Mouse (Mus musculus) heart, adult 2 months (tissue): ENCODE data around the gene Fbxw10. TPM values are rescaled to one million over a fixed set of nuclear protein-coding genes. Genes with fewer than 3 reads are reported as not detected.

Experiments used
- DNase-seq, 2 experiments: peaks; one replicate each; pipeline ENCODE4 v3.0.0; 2021
- H3K27ac ChIP-seq: fragments of 200-600 bp; 2 replicates; pipeline ENCODE4 v1.8.1; 2022
- H3K27me3 ChIP-seq: fragments of 200-500 bp; 2 replicates; pipeline ENCODE4 v1.6.1; 2012; ENCODE audit warnings: mild to moderate bottlenecking, low read length, inconsistent platforms, mixed read lengths; ENCODE audit not compliant: control insufficient read depth, insufficient read depth
- H3K36me3 ChIP-seq: fragments of 200-500 bp; 2 replicates; pipeline ENCODE4 v1.6.1; 2012; ENCODE audit warnings: low read length, inconsistent platforms; ENCODE audit not compliant: control insufficient read depth, insufficient read depth
- H3K4me1 ChIP-seq: fragments of 200-500 bp; 2 replicates; pipeline ENCODE4 v1.6.1; 2011; ENCODE audit warnings: low read length; ENCODE audit not compliant: control insufficient read depth, insufficient read depth
- H3K4me3 ChIP-seq: fragments of 200-600 bp; 2 replicates; pipeline ENCODE4 v1.8.1; 2022
- H3K79me2 ChIP-seq: fragments of 200-500 bp; replicated peaks from 2 replicates; pipeline ENCODE4 v1.6.1; 2012; ENCODE audit warnings: mild to moderate bottlenecking, inconsistent platforms, low read length, moderate library complexity, mixed read lengths; ENCODE audit not compliant: control insufficient read depth, insufficient read depth
- H3K9ac ChIP-seq: fragments of 200-500 bp; 2 replicates; pipeline ENCODE4 v1.6.1; 2012; ENCODE audit warnings: low read depth, mild to moderate bottlenecking, control low read depth, inconsistent platforms, low read length, mixed read lengths
- CTCF ChIP-seq: fragments of 200-600 bp; IDR thresholded peaks from 2 replicates; pipeline ENCODE4 v1.8.1; 2022; ENCODE audit warnings: antibody characterized with exemption, mild to moderate bottlenecking, moderate library complexity
- EP300 ChIP-seq: fragments of 200-500 bp; IDR thresholded peaks from 2 replicates; pipeline ENCODE4 v1.6.1; 2011; ENCODE audit warnings: low read depth, low read length, control low read depth; ENCODE audit not compliant: insufficient read depth
- POLR2A ChIP-seq: fragments of 200-500 bp; IDR thresholded peaks from 2 replicates; pipeline ENCODE4 v1.6.1; 2011; ENCODE audit warnings: mild to moderate bottlenecking, low read depth, low read length, control low read depth; ENCODE audit not compliant: insufficient read depth
- WGBS: fragments of 180-500 bp; shearing (Covaris S2); methylation state at CpG from one replicate; pipeline ENCODE4 v1.1.7; 2018; 5-methylcytosine and 5-hydroxymethylcytosine counted together
- intact Hi-C: fragments of 180-260 bp; cut with DNase I; formaldehyde crosslinking; loops from one replicate; pipeline ENCODE4 v1.15.1; 2025
- polyA plus RNA-seq: library from polyadenylated mRNA; depleted of rRNA; stranded (reverse); fragments of >200 nt; gene quantifications from 2 replicates; pipeline ENCODE4 v1.2.3, GENCODE M21; 2012
- total RNA-seq, 2 experiments: library from RNA; stranded (reverse); gene quantifications; 2 replicates each; pipeline ENCODE4 v1.2.3; 2021

The Fbxw10 gene
- total and polyA plus RNA-seq, 3 experiments, result 0.16 to 0.34 (median 0.29) TPM

GRCm38 (mm10) chr11:62847655-62848191 lies 854 bp downstream of the Fbxw10 start:
- no peak overlapping the region for H3K9ac ChIP-seq
- H3K4me3 ChIP-seq, result no peak overlapping the region
- no peak for TF ChIP-seq POLR2A
- TF ChIP-seq EP300, result no peak
- no peak for TF ChIP-seq CTCF
- peak in 1 of 2 experiments; percentile 12 for DNase-seq
- no peaks in the 10 kb centered on the region; the same call in 1 of the 2 replicates for H3K4me1 ChIP-seq
- intact Hi-C loops, result no loop called here
- no peaks in the 10 kb centered on the region for H3K36me3 ChIP-seq
- WGBS, result 64% methylated on average over 4 of the region's 4 CpGs
- H3K27ac ChIP-seq, result peak overlapping the region; percentile 62
- H3K79me2 ChIP-seq, result no peaks in the 10 kb centered on the region
- no peaks in the 10 kb centered on the region for H3K27me3 ChIP-seq

- intact Hi-C loops, result no loop called here
- Histone ChIP-seq H3K4me3 (no peak overlapping the region), H3K27me3 (no peaks in the 10 kb centered on the region), H3K79me2 (no peaks in the 10 kb centered on the region), H3K27ac (no peak overlapping the region; the same call in 1 of the 2 replicates), H3K9ac (no peak overlapping the region), H3K4me1 (no peaks in the 10 kb centered on the region; the same call in 1 of the 2 replicates), H3K36me3 (no peaks in the 10 kb centered on the region)
- 68% methylated on average over 2 of the region's 2 CpGs for WGBS
- TF ChIP-seq POLR2A (no peak), CTCF (no peak), EP300 (no peak)
- DNase-seq, result no peak
These were observed 1.4 kb downstream of the Fbxw10 start for GRCm38 (mm10) chr11:62848301-62848700.

- Histone ChIP-seq H3K9ac (no peak overlapping the region), H3K27ac (no peak overlapping the region), H3K79me2 (no peaks in the 10 kb centered on the region), H3K36me3 (no peaks in the 10 kb centered on the region), H3K4me1 (no peaks in the 10 kb centered on the region; the same call in 1 of the 2 replicates), H3K4me3 (no peak overlapping the region), H3K27me3 (no peaks in the 10 kb centered on the region)
- TF ChIP-seq CTCF (peak; percentile 76), EP300 (no peak)
- WGBS, result 63% methylated on average over 1 of the region's 1 CpGs
- DNase-seq, result no peak
- intact Hi-C loops, result loop anchor here (1.0 kb wide), 1 partner anchor 94 kb away; no protein-coding TSS in a partner anchor
These were observed 4.3 kb downstream of the Fbxw10 start for GRCm38 (mm10) chr11:62851199-62851598.

GRCm38 (mm10) chr11:62853334-62853733 lies 6.5 kb downstream of the Fbxw10 start:
- TF ChIP-seq EP300 (no peak), POLR2A (no peak), CTCF (no peak)
- Histone ChIP-seq H3K27ac (no peak overlapping the region), H3K4me3 (no peak overlapping the region), H3K4me1 (no peaks in the 10 kb centered on the region), H3K9ac (no peak overlapping the region), H3K79me2 (no peaks in the 10 kb centered on the region), H3K27me3 (no peaks in the 10 kb centered on the region), H3K36me3 (no peaks in the 10 kb centered on the region)
- WGBS, result 79% methylated on average over 6 of the region's 6 CpGs
- no peak for DNase-seq
- intact Hi-C loops, result no loop called here

- no peaks in the 10 kb centered on the region for H3K79me2 ChIP-seq
- whole genome bisulfite sequencing, result 71% methylated on average over 4 of the region's 4 CpGs
- H3K4me3 ChIP-seq, result no peak overlapping the region
- no peaks in the 10 kb centered on the region for H3K27me3 ChIP-seq
- H3K27ac ChIP-seq, result no peak overlapping the region
- no peaks in the 10 kb centered on the region for H3K36me3 ChIP-seq
- DNase-seq, result no peak
- TF ChIP-seq POLR2A (no peak), CTCF (no peak), EP300 (no peak)
- intact Hi-C loops, result no loop called here
- H3K9ac ChIP-seq, result no peak overlapping the region
- H3K4me1 ChIP-seq, result no peaks in the 10 kb centered on the region
These were observed 18.7 kb downstream of the Fbxw10 start for GRCm38 (mm10) chr11:62865562-62865961.

- 72% methylated on average over 7 of the region's 7 CpGs for WGBS
- H3K27ac ChIP-seq, result no peak overlapping the region
- no peak for DNase-seq
These were observed 19.8 kb downstream of the Fbxw10 start for GRCm38 (mm10) chr11:62866685-62867084.

More at GRCm38 (mm10) chr11:62866685-62867084, 19.8 kb downstream of the Fbxw10 start:
- Histone ChIP-seq H3K9ac (no peak overlapping the region), H3K4me1 (no peaks in the 10 kb centered on the region), H3K27me3 (no peaks in the 10 kb centered on the region), H3K4me3 (no peak overlapping the region), H3K79me2 (no peaks in the 10 kb centered on the region), H3K36me3 (no peaks in the 10 kb centered on the region)
- intact Hi-C loops, result no loop called here
- TF ChIP-seq POLR2A (no peak), CTCF (no peak), EP300 (no peak)
